Mouse (Mus musculus): ENCODE measurements at regions not wholly inside any gene's neighbourhood (a gene's known extent, or its start where the extent isn't known, plus 50 kb on each side); places are given as distances from the start of the nearest gene placed in this dataset.

GRCm38 (mm10) chr14:24982489-24982888 lies 476.5 kb upstream of the Zmiz1 start:
- no peak for TF ChIP-seq JUND (IDR thresholded peaks at IDR 0.05; ENCODE audit: low read depth, low read length)
- TF ChIP-seq POLR2A (IDR thresholded peaks at IDR 0.05; ENCODE audit: control insufficient read depth in 1 of 2, insufficient read depth in 1 of 2, low read depth in 1 of 2, low read length in 2 of 2, poor library complexity in 1 of 2): no peak
- no peak for TF ChIP-seq CTCF (IDR thresholded peaks at IDR 0.05 in 2 of 3, conservative IDR thresholded peaks at IDR 0.05 in 1 of 3; ENCODE audit: control insufficient read depth in 1 of 3, insufficient read depth in 1 of 3, low read depth in 2 of 3, low read length in 3 of 3, poor library complexity in 1 of 3, severe bottlenecking in 1 of 3)
- TF ChIP-seq POLR2AphosphoS2 (IDR thresholded peaks at IDR 0.05; ENCODE audit: low read length): no peak
- no peak for TF ChIP-seq GATA1 (IDR thresholded peaks at IDR 0.05; ENCODE audit: low read depth, low read length)
